Mouse (Mus musculus): ENCODE results near the gene Fbxw8.

- TF ChIP-seq POLR2A (IDR thresholded peaks at IDR 0.05; ENCODE audit: insufficient read depth, low read length) (no peak), CTCF (IDR thresholded peaks at IDR 0.05; ENCODE audit: low read depth, low read length) (no peak), EP300 (IDR thresholded peaks at IDR 0.05; ENCODE audit: insufficient read depth, low read depth, low read length) (no peak)
Measured at GRCm38 (mm10) chr5:118169222-118170221, 14.3 kb upstream of the Fbxw8 start.
